Mouse (Mus musculus) heart, adult 9 months (tissue): ENCODE measurements at regions not wholly inside any gene's neighbourhood (a gene's known extent, or its start where the extent isn't known, plus 50 kb on each side); places are given as distances from the start of the nearest gene placed in this dataset.
A peak's percentile ranks its signal among the peaks of the same experiment; 100 is the strongest.

Source experiments
- DNase-seq, 2 experiments: peaks; one replicate each; pipeline ENCODE4 v3.0.0; 2022; ENCODE audit warnings: low spot score in 2 of 2

DNA sequence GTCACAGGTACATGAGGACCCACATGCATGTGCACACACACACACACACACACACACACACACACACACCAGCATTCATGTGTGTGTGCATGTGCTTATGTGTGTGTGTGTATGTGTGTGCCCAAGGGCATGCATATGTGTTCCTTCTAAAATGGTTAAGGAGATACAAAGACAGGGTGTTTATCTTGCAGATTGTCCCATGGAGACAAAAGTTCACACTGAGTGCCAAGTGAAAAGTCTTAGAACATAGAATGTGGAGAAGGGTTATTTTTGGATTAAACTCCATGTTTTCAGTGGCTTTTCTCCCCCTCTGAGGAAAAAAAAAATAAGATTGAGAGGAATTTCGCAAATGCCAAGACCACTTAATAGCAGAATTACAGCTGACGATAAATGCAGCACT, 609.9 kb downstream of the Lmo4 start:
- DNase-seq, result no peak

DNA sequence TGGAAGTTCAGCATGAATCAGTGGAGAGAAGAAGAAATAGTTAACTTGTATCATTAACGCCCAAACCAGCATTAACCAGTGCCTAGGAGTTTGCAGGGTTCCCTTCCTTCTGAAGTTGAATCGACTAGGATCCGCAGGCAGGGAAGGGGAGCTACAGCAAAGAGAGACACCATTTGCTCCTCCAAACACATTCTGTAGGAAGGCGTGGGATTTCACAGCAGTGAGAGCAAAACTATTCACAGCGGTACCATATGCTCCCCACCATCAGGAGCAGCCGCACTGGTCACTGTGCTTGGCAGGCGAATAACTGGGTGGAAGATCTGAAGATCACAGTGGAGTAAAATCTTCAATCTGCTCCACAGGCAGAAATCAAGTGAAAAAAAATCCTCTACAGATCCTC, 610.3 kb downstream of the Lmo4 start:
- no peak for DNase-seq

DNA sequence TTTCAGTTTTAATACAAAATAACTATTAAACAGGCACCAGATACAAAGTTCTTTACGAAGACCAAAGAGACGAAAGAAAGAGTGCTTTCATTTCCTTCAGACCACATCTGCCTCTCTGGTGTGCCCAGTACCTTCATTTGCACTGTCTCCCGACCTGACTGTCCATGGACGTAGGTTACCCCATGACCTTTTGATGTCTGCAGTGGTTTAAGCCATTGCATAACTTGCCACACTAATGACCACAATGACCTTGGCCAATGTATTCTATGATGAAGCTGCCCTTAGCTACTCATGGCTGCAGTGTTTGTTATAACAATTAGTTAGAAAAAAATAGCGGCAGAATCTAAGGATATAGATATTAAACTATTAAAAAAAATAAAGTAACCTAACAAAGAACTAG, 618.4 kb downstream of the Lmo4 start:
- DNase-seq, result no peak

DNA sequence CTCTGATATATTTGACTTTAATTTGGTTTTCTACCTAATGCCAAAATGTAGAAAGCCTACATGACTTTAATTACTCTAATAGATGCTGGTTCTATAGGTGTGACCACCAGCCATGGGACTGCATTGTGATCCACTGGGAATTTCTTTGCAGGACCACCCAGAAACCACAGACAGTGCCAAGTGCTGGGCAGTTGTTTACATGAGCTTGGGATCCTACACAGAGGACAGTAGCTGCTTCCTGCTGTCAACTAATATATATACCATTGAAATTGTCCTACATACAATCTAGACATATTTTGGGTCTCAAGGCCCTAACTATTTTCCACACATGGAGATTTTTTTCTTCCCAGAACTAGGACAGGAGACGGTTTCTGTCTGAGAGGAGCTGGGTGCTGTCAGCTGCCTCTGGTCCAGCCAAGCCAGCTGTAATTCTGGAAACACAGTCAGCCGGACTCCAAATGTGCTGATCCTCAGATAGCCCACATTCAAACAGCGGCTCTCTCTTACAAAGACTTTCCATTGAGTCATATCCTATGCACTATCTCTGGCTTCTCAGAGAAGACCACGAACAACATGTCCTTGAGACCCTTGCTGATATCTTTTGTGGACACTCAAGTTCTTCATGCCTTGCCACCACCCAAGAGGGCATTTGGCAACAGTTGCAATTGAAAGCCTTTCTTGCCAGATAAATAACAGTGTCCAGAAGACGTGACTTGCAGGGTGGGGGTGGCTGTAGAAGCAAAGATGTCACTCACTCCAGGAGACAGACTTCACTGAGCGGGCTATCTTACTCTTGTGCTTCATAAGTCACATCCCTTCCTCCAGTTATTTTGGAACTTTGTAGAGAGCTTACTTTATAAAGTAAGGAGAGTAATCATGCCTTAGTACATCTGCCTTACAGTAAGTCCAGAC, 620.1 kb downstream of the Lmo4 start:
- DNase-seq, result peak; percentile 53 to 64

DNA sequence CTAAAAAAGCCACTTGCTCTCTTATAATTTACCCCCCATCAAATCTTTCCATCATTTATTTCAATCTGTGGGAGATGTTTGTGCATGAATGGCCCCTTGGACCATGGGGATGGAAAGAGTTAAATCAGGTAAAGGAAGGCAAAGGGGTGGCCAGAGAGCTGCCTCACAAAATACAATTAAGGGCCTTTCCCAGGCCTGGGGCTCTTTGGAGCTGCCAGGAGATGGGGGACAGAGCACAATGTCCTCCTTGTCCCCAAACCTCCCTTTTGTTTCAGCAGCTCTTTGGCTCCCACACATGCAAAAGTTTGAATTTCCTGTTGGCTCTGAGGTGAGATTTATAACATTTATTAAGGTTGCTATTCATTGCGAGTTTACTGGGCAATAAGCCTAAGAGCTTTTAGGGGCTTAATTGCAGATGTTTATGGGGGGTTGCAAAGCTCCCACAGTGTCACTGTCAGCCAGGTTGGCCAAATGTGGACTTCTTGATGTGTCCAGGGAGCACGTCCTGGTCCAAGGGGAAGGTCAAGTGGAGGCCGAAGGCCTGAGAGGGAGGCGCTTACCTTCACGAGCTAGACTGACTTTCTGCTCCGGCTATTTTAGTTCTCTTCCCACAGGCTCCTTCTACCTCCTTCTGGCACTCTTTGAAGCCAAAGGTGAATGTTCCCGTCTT, 628.5 kb downstream of the Lmo4 start:
- DNase-seq, result no peak

DNA sequence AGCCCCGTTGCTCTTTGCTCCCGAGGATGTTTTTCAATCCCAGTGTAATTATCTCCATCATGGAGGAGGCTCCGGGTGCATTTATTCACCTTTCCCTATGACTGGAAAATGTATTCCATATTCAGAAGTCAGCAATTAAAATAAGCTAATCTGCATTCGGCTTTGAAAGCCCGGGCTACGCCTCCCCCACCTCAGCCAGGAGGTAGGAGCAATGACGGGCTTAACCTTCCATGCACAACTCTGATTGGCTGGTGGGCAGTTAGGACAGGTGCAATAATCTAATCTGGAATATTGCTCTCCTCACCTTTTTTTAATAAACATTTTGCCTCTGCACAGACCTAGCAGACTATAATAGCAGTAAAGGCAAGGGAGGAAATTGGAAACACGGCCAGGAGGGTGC, 629.3 kb downstream of the Lmo4 start:
- DNase-seq, result no peak

DNA sequence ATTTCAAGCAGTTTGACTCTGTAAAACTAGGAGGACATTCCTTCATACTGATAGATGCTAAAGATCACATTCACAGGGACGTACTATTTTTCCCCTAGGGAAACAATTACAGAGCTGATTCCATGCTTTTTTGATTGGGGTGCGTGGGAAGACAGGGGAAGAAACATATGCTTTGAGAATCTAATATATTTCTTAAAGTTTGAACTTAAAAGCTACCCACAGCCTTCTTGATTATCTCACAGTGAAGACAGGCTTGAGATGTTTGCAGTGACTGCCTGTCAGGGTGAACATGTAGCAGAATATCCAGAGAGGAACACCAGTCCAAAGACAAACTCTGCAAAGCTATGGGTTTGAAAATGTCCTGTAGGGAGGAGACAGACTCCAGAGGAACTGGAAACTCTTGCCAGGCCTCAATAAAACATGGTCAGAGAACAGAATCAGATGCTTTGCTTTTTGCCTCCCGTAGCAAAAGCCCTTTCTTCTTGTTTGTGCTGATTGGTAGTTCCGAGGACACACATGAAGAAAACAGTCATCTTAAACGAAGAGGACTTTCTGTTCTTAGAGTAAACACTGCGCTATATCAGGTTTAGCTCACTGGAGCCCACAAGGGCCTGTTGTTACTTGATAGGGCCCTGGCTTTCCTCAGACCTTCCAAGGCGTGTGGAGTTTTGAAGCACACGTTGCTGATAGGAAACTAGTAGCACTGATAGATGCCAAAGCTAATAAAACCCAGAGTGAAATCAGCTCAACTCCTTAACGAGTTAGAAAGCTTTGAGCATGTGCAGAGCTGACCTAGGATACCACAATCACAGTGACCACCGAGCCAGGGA, 630.8 kb downstream of the Lmo4 start:
- no peak for DNase-seq

DNA sequence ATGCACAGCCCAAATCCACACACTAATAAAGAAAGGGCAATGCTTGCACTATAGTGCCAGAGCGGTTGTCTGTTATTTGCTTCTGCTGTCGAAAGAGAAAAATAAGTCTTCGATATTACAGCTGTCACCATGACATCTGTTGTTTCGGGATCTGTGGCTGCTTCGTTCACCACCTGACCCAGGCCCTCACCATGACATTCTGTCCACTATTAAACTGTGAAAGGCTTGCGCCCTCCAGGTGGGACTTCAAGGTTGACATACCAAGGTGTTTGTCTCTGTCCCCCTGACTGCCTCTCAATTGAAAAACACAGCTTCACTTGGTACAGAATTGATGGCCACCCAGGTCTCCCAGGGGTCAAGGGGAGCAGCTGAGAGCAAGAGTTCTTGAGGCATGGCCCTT, 635.1 kb downstream of the Lmo4 start:
- DNase-seq, result no peak

DNA sequence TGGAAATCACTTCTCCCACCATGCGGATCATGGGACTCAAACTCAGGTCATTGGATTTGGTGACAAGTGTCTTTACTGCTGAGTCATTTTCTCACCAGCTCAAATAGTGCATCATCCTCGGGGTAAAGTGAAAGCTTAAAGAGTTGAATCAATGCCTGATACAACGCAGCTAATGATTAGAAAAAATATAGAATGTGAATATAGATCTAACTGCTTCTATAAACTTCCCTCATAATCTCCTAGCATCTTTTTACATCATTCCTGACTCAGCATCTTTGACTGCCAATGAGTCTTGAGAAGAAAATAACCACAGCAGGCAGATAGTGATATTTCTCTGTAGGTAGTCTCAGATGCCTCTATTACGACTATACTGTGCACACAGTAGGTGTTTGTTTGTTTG, 640.0 kb downstream of the Lmo4 start:
- no peak for DNase-seq

DNA sequence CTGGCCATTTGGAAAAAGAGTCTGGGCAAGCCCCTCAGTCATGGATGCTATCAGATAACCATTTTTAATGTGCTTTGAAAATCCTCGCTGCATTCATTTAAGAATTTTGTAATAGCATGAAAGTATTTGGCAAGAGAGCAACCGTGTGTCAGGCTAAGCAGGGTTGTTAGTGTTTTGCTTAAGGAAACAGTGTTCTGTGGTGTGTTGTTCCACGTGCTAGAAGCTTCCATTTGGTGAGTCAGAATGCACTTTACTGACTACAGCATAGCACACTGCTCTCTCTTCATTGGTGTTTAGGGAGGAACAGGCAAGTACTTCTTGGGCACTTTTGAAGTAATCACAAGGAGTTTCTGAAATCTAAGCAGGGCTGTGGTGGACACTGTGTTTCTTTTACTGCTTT, 661.0 kb upstream of the Pkn2 start:
- DNase-seq, result no peak

DNA sequence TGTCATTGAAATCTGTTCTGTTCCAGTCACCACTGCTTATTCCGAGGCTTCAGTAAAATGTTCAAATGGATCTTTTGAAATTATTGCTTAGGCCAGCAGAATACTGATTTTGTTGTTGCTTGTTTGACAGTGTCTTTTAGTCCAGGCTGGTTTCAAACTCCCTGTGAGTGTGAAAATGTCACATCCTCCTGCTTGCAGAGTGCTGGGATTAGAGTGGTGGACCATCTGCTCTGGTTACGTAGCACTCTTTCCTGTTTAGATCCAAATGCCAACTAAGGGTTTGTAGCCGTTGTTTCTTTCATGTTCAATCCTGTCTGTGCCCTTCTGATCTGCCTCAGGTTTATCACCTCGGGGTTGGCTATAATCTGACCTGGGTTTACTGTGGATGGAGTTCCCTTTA, 646.2 kb upstream of the Pkn2 start:
- no peak for DNase-seq

DNA sequence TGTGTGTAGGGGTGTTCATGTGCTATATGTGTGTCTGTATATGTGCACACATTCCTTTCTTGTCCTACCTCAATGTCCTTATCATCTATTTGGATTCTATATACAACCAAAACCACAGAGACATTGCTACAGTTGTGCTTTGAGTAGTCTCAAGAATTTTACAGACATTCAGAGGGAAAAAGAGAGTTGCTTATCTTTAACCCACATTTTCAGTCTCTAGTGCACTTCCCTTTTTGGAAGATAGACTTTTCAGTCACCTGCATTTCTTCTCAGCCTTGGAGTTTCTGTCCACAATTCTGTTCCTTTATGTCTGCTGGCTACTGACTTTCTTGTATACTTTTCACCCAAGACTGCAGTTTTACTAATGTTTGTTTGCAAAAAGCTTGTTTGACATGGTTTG, 645.5 kb upstream of the Pkn2 start:
- DNase-seq, result no peak

DNA sequence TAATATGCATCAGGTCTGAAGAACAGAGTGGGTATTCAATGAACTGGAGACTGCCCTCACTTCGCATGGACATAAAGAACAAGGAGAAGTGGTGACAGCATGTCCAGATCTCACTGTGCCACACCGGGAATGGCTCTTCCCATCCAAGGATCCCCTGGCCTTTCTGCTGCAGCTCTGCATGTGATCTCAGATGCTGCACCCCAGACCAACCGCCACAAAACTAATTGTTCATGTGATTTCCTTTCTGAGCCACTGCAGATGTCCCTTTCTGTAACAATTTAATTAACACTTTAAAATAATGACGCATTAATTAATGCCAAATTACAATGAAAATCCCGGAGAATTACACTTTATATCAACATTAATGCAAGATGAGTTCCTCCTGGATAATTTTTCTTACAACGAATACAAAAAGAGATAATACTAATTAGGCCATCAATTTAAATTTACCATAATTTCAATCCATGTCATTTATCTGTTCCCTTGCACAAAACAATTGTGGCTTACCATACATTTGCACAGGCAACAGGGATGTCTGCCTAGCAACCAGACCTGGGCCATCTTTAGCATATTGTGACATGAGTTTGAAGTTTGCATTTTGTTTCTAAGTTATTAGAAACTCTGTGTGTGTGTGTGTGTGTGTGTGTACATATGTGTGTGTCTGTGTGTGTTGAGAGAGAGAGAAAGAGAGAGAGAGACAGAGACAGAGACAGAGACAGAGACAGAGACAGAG, 630.9 kb upstream of the Pkn2 start:
- no peak for DNase-seq

DNA sequence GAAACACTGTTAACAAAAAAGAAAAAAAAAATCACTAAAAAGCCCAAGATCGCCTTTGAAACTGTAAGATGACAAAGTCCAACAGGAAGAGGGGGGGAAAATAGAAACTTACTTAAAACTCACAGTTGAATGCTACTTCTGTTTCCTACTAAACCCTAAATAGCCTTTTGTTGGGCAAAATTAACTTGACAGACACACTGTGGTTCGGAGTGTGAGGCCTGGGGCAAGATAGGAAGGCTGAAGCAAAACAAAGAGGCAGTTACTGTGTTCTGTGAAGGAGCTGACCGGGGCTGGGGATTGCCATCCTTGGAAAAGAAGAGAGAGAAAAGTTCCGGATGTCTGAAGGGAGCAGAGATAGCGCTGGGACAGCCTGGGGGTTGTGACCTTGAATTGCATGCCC, 627.7 kb upstream of the Pkn2 start:
- no peak for DNase-seq

DNA sequence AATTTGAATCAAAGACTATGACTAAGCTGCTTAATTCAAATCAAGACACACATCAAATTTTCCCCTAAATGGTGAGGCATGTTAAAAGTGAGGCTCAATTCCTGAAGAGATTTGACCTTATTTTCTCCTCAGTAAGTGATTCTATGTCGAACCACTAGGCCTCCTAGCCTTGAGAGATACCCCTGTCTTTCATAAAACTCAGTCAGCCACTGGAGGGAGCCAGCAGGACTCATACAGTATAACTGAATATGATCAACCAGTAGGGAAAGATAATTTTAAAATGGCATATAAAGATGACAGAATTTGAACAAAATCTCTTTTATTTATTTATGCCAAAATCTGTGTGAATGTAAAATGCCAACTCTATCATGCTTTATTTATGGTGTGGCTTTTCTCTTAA, 626.5 kb upstream of the Pkn2 start:
- DNase-seq, result no peak

DNA sequence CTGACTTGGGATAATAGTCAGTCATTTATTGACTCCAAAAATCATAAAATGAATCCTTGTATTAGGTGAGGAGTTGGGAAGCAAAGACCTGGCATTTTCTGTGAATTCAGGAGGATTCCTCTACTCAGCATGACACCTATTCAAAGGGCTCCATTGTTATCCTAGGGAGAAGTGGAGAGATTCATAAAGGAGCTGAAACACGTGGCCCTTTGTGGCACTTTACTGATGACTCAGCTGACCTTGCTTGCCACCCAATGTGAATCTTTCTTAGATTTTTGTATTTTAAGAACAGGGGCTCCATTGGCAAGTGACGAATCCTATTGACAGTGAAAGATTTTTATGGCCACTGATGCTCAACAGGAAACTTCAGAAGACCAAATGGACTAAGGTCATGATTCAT, 619.2 kb upstream of the Pkn2 start:
- no peak for DNase-seq

DNA sequence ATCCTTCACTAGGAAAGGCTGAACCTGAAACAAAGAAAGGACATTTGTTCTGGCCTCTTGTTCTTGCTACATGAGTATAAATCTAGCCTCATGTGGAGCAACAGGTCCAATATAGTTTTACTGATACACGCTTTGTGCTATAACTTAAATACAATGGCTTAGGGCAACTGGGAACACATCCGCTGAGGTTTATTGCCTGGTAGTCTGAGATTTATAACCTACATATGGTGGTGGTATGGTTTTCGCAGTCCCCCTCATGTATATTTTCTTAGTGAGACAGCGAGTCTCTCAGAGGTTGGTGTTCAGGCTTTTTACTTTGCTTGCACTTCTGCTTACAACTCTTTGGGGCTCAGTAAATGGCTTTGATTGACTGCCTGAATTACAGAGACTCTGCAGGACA, 613.6 kb upstream of the Pkn2 start:
- no peak for DNase-seq

DNA sequence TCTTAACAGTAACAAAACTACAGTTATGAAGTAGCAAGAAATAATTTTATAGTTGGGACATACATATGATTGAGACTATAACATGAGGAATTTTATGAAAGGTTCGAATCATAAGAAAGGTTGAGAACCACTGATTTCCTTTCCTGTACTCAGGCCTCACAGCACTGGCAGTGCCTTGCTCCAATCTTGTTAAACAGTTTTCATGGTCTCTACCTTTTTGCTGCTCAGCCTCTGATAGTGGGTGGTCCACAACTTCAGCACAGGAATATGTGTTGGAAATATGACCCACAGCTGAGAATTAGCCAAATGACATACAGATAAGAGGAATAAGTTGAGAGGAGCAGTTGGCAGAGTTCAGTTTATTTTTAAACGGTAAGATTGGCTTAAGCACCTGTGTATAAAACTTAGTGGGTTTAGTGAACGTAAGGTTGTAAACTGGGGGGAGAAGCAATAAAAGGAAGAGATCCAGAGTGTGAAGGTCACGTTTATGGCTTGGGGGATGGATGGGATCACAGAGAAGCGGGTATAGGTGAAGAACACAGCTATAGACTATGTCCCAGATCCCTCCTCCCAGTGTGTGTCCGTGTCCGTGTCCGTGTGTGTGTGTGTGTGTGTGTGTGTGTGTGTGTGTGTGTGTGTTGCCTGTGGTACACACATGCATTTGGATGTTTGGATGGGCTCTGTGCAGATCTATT, 596.3 kb upstream of the Pkn2 start:
- DNase-seq, result no peak

DNA sequence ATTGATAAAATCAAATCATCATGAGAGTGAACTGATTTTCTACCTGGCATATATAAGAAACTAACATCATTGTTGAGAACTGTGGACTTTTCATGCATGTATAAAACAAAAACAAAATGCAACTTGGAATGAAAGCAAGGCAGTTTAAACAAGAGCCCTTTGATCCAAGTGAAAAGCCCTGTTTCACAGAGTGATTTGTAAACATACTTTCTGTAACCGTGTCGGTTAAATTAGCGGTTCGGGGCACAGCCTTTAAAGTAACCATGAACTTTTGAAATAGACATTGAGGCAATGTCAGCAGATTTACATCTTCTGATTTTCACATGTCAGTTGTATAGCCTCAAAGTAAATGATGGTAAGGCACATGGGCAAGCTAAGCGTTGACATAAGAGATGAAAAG, 593.7 kb upstream of the Pkn2 start:
- no peak for DNase-seq

DNA sequence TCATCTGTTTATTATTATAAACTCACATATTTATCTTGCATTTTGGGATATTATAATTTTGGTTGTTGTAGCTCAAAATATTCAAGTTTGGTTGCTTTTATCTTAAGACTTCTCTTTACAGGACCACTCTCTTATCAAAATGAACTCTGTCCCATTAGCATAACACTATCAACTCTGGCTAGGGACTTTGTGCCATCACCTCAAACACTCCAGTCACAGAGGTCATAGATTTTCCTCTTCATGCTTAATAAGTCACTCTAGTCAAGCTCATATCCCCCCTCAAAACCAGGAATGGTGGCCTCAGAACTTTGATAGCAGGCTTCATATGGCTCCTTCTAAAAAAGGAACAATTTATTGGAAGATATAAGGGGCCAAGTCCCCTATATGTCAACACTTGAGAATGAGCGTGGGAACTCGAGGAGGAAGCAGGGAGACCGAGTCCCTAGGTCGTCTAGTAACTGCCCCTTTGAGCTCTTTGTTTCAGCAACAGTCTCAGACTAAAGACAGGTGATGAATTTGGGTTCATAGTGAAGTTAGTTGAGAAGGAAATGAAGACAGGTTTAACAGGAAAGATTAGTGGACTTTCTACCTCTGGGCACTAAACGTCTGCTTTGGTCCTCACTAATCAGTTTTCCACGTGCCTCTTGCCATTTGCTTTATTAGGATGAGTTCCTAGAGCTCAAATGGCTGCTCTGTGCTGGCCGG, 565.4 kb upstream of the Pkn2 start:
- DNase-seq, result no peak

DNA sequence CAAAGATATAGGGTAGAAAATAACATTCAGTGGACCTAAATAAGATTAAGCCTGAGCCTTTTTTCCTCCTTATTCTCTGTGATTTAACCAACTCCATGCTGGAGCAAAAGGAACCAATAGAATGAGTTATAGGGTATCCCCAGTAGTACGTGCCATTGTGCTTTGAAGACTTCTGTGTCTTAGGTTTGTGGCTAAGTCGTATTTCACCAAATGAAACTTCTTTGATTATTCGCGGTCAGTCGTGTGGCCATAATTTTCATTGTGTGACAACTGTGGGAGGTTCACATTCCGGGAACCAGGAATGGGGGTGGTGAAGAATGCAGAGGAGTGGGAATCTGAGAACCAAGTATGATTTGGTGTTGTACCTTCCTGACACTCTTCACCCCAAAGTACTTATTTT, 535.6 kb upstream of the Pkn2 start:
- no peak for DNase-seq
